Comparison of ENCODE assay signal across 9 mouse cellular contexts in genomic region chr5:113591751-113592230, GRCm38 (mm10). TPM values are rescaled to one million over a fixed set of nuclear protein-coding genes. Genes with fewer than 3 reads are reported as not detected.
DNase-seq lines count a peak whose midpoint lies in the region; ATAC-seq and TF ChIP-seq lines count a peak whose summit lies in the region.
"Had no signal": no experiment of that assay in that cellular context is flagged by ENCODE, and none has a peak within 500 bp of the region (broad histone marks: within the 10 kb centered on the region; RNA-seq: fewer than 3 reads in every experiment).

No protein-coding gene starts in this region.

- peaks cover 6% of the 10 kb centered on the region for H3K27me3 ChIP-seq in heart, postnatal 0 days (ENCODE audit: control insufficient read depth, insufficient read depth, low read length)
- H3K27me3 ChIP-seq in forebrain, embryonic 12.5 days = no peaks in the 10 kb centered on the region; the same call in 1 of the 2 replicates

- ATAC-seq in heart, postnatal 0 days (ENCODE audit: insufficient read depth, low read depth) = no peak
- ATAC-seq in forebrain, embryonic 12.5 days (ENCODE audit: low FRiP score) = peak; percentile 91

- DNase-seq in heart, postnatal 0 days (ENCODE audit: low spot score) = peak; percentile 7
- no peak for DNase-seq in heart, adult 9 months (ENCODE audit: low spot score in 2 of 2)
- peak; percentile 73 for DNase-seq in layer of hippocampus, adult 9-10 months (ENCODE audit: low spot score)
- peak; percentile 59 to 73 for DNase-seq in natural killer cell, adult 2 months (ENCODE audit: low spot score in 2 of 2)
- no peak for DNase-seq in cerebellum, adult 9-10 months
- no peak for DNase-seq in lung, postnatal 10 days
- no peak for DNase-seq in thymus, postnatal 25 days

- no peak overlapping the region for H3K9ac ChIP-seq in heart, postnatal 0 days (replicated peaks; ENCODE audit: low read depth, low read length)
- H3K9ac ChIP-seq in forebrain, embryonic 12.5 days = 0 out of 2 replicates have a peak overlapping the region, but pooled peaks have one; percentile 5

- no peak for TF ChIP-seq EP300 in heart, postnatal 0 days (IDR thresholded peaks at IDR 0.05; ENCODE audit: low read depth)

- WGBS in heart, postnatal 0 days = 17% methylated on average over 6 of the region's 6 CpGs
- 13% methylated on average over 6 of the region's 6 CpGs for WGBS in forebrain, embryonic 12.5 days

- no peak overlapping the region for H3K4me3 ChIP-seq in heart, postnatal 0 days (ENCODE audit: low read depth, low read length)
- H3K4me3 ChIP-seq in forebrain, embryonic 12.5 days (replicated peaks) = no peak overlapping the region

- TF ChIP-seq CTCF in heart, postnatal 0 days (IDR thresholded peaks at IDR 0.05; ENCODE audit: low read depth) = no peak

- H3K36me3 ChIP-seq in heart, postnatal 0 days (replicated peaks; ENCODE audit: control insufficient read depth, insufficient read depth, low read length) = no peaks in the 10 kb centered on the region
- no peaks in the 10 kb centered on the region for H3K36me3 ChIP-seq in forebrain, embryonic 12.5 days (replicated peaks)
- H3K36me3 ChIP-seq: G1E had no signal

- H3K4me1 ChIP-seq in heart, postnatal 0 days (ENCODE audit: control insufficient read depth, insufficient read depth) = no peaks in the 10 kb centered on the region
- peaks cover 36% of the 10 kb centered on the region for H3K4me1 ChIP-seq in forebrain, embryonic 12.5 days

- H3K9me3 ChIP-seq in heart, postnatal 0 days (replicated peaks; ENCODE audit: control insufficient read depth, low read length) = no peaks in the 10 kb centered on the region
- no peaks in the 10 kb centered on the region for H3K9me3 ChIP-seq in forebrain, embryonic 12.5 days

- H3K27ac ChIP-seq in heart, postnatal 0 days (ENCODE audit: low read depth) = no peak overlapping the region
- peak overlapping the region; percentile 83 for H3K27ac ChIP-seq in forebrain, embryonic 12.5 days

- H3K4me2 ChIP-seq in heart, postnatal 0 days (ENCODE audit: low read depth, low read length) = no peak overlapping the region
- H3K4me2 ChIP-seq in forebrain, embryonic 12.5 days = no peak overlapping the region

RNA-seq across cellular contexts. Expression of gene Cmklr1, which starts 58.4 kb away (rescaled TPM):
- 4.8 and 6.9 TPM in 2 replicates for total RNA-seq in heart, postnatal 0 days (2014; rRNA removed; ENCODE audit: low replicate concordance)
- 2.0 and 2.9 TPM in 2 replicates for polyA plus RNA-seq in heart, postnatal 0 days (2015; fragmentation: Nextera tagmentation; extraction: Ambion mirVana)
- polyA plus RNA-seq in forebrain, embryonic 12.5 days (2016; fragmentation: Nextera tagmentation; extraction: Ambion mirVana) = 1.6 and 2.1 TPM in 2 replicates
- polyA plus RNA-seq: G1E had no signal

Comparison
In these comparisons a context has a peak if more than half of its experiments do, and no peak if none do; other contexts are left out.
1. DNase-seq: peak in heart, postnatal 0 days (single experiment), layer of hippocampus, adult 9-10 months (single experiment) and natural killer cell, adult 2 months (2 of 2); none in heart, adult 9 months (0 of 2), cerebellum, adult 9-10 months (single experiment), lung, postnatal 10 days (single experiment) and thymus, postnatal 25 days (single experiment).